Mouse (Mus musculus): ENCODE measurements at regions not wholly inside any gene's neighbourhood (a gene's known extent, or its start where the extent isn't known, plus 50 kb on each side); places are given as distances from the start of the nearest gene placed in this dataset.

DNA sequence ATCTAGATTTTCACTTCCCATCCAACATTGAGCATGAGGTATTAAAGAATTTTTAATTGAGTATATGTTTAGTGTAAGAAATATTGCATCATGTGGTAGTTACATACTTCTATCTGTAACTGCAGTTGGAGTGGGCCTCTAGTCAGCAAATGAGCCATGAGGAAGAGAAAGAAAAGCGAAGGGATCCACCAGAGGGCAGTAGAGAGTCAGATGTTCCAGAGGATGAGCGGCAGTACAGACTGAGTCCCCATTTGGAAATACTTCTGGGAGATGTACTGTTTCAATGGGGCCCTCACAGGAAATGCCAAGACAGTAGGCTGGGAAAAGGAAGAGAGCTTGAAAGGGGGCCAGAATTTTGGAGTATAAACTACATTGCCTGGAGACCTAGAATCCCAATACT, 221.2 kb downstream of the Myh15 start:
- DNase-seq (ENCODE audit: low spot score): peak; percentile 12

DNA sequence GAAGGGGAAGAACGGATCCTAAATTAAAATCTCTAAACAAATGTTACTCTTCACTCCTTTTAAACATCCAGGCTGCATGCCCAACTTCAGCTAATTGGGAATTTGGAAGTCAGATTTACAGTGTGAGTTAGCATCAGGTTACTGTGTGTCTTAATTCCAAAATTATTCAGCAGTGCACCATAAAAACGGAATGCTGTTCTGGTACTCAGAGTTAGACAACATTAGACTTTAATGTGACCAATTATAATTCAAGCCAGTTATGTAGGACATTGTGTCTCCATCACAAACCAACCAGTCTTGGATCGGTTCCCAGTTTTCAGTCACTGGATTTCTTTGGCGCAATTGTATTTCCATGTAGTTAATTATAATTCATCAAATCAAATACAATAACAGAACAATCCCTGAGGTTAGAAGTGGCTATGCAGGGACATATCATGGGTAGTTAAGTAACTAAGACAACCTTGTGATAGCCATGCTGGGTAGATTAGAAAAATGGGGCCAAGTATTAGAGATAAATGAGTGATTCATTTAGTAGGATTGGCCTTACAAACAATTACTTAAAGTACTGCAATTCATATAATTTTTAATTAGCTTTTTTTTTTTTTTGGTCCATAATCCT, 230.9 kb downstream of the Myh15 start:
- no peak for DNase-seq (ENCODE audit: low spot score)

DNA sequence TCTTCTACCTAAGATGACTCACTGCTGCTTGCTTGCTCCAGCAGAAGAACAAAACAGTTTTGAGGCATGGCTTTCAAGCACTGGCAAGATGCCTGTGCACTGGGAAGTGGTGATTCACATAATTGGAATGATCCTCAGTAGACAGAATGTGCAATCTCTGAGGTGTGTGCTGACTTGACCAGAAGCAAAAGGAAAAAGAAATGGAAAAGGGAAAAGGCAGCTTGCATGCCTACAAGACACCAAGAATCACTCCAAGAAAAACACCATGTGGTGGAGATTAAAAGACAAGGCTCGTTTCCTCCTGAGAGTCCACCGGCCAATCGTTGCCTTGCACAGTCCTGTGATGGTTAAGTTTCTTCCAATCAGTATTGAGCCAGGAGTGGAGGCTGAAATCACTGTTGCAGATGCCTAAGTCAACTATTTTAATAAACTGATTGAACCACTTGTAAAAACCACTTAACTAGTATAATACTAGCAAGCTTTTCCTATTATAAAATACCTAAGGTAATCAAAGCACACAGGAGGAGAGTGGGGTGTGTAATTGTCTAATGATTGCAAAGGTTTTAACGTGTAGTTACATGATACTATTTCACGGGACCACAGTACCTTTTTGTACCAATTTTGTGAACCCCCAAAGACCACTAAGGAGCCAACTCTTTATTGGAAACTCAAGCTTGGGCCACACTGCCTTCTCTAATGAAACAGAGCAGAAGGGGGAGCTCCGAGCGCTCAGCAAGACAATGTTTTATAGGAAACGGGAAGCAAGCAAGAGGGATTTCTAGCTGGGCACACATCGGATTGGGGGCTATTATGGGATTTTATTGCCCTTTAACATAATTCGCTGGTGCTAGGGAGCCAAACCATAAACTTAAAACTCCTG, 232.2 kb downstream of the Myh15 start:
- peak; percentile 12 for DNase-seq (ENCODE audit: low spot score)

DNA sequence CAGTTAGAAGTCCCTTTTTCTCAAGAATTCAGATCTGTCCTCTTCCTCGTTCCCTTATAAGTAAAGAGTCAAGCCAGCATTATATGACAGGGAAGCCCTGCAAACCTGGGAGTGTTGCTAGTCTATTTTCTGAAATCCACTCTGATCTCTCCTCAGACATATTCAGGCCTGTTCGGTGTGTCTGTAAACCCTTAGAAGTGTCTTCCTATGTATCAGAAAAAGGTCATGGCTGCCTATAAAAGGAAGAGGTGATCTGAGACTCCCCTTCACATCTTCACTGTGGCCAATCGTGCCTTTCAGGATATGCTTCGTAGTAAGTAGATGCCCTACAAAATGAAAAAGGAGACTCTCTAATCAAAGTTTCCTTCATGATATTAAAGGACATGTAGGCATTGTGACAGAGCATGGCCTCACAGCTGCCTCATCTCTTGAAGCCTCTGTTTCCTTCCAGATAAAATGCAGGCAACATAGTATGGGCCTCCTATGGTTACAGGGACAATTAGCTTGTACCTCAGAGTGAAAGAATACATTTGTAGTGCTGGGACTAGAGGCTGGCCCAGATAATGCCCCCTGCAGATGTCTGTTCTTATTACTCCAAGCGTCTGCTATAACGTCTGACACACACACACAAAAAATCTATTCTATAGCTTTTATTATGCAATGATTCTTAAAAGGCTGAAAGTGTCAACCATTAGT, 246.5 kb downstream of the Myh15 start:
- DNase-seq (ENCODE audit: low spot score): no peak

DNA sequence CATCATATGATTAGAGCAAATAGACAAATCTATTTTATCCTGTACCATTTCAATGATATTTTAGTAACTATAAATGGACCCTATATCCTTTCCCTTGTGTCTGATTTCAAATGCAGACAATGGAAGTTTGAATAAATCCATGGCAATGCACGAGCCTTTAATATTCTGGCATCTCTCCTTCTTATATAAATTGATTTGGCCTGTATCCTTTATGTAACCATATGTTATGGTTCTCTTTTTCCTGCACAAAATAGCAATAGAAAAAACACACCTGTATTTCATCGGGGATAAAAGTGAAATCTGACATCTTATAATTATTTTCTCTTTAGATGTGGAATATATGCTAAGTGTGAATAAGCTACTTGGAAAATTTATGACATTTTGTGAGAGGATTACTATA, 247.1 kb downstream of the Myh15 start:
- no peak for DNase-seq (ENCODE audit: low spot score)

DNA sequence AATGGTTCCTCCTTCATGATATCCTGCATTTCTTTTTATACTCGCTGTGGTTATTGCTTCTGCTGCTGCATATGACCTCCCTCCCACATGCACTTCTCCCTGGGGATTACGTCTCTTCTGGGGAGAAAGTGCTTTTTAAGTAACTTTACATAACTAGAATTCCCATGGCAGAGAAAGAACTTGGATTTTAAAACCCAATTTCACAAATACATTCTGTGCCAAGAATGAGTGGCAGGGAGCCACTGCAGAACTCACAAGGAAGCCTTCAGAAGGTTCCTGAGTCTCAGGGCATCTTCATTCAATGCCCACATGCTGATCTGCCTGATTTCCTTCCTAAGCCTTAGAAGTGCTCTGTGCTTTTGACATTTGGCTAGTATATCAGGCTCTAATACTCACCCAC, 259.8 kb downstream of the Myh15 start:
- no peak for DNase-seq (ENCODE audit: low spot score)

DNA sequence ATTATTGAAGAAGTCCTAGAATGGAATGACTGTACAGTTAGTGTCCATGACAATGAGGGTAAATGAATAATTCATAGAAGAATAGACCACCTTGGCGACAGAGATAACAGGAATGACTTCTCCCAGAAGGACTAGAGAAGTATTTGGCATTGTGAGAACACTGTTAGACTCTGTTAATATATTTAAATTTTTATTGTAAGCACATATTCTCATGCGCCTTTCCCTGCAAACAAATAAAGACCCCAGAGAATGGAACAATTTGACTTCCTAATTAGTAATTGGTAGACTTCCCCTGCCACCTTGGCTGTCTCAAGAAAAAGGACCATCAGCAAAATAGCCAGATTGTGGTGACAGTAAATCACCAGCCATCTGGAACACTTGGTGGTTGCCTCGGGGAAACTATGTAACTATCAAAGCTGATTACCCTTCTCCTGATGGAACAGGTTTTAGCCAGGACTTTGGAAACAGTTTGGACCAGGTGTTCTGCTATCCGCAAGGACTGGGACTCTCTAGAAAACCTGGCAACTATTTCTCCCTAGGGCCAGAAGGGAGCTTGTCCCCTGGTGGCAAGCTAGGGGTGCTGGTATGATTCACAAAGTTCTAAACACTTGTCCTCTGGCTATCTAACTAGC, 261.9 kb downstream of the Myh15 start:
- no peak for DNase-seq (ENCODE audit: low spot score)

DNA sequence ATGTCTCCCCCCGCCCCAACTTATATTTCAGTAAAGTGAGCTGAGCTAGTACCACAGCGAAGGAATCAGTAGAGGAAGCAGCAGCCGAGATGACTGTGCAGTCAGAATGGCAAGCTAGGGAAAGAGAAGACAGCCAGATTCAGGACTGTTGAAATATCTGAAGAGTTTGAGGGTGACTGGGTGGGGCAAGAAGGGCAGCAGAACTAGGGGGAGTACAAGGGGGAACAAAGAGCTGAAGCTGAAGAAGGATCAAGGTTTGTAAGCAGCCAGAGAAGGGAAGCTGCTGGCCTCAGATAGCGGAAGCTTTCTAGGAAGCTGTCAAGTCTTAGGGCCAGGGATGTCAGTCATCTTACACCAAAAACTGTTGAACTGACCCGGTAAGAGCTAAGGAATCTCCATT, 262.5 kb downstream of the Myh15 start:
- DNase-seq (ENCODE audit: low spot score): no peak

DNA sequence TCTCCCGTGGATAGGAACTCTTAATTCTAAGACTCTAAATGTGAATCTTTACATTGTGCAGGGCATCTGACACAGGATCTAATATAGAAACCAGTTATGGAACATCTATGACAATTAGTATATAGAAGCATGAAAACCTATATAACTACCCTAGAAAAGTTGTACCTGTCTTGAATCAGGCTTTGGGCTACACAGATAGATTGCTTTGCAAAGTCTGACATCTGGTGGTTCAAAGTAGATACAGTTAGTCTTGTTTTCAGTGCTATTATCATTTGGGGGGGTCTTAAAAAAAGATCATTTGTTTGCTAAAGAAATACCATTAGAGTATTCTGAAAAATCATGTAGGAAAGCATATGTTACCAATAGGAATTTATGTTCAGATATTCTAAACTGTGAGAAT, 264.7 kb downstream of the Myh15 start:
- DNase-seq (ENCODE audit: low spot score): no peak

DNA sequence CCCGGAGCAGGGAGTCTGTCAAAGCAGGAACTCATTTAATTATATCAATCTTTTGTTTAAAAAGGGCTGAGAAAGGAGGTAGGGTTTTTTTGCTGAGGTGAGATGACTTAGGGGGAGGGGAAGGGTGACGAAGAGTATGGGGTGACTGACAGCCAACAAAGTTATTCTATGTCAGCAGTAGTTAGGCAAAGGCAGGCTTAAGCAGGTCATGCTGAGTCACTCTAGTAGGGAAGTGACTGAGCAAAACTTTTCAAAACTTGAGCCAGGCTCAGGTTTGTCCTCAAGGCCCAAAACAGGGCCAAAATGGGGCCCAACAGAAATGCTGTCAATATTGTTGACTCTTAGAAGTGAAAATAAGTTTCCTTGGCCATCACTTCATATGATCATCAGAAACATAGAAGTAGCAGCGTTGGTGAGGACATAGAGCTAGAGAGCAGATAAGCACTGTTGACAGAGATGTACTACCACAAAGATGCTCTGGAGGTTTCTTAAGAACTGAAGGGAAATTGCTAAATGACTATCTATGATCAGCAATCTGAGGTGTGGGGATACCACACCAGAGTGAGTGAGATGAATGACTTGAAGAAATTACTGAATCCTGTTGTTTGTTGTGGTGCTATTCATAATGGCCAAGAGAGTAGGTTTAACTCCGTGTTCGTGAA, 273.6 kb downstream of the Myh15 start:
- DNase-seq (ENCODE audit: low spot score): no peak

DNA sequence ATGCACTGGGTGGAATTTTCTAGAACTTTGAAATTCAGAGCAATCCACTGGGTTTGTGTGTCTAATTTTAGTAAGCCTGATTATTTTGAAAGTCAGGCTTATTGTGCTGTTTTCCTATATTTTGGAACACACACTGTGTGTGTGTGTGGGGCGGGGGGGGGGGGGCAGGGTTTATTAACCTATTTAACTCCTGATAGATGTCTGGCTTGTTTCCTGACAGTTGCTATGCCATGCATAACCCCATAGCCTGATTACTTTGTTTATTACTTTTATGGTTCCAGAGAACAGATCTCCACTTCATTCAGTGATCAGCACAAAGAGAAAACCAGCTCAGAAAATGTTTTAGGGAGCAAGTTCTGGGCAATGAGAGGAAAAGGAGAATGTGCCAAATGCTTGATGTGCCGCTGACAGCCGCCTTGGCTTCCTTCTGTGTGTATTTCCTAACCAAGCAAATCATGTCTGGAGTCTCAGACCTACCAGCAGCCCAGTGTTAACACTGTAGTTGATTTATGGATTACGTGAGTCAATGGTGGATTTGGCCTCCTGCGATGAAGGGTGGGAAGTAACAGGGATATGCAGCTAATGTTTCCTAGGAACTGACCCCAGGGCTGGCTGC, 274.9 kb downstream of the Myh15 start:
- DNase-seq (ENCODE audit: low spot score): no peak

DNA sequence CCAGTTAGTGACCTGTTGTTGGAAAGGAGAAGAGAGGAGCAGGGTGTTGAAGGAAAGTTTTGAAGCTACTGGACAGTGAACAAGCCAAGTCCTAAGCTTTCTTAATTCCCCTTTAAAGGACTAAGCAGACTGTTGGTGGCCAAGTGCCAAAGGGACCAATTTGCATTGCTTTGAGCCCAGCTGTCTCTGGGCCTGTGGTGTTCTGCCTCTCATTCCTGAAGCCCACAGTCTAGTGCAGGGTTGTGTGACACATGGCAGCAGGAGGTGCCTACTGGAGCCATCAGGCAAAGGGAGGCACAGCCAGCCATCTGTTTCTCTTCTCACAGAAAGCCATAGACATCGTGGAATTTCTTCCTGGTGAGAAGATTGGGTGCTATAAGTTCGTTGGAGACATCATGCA, 278.6 kb downstream of the Myh15 start:
- no peak for DNase-seq (ENCODE audit: low spot score)

DNA sequence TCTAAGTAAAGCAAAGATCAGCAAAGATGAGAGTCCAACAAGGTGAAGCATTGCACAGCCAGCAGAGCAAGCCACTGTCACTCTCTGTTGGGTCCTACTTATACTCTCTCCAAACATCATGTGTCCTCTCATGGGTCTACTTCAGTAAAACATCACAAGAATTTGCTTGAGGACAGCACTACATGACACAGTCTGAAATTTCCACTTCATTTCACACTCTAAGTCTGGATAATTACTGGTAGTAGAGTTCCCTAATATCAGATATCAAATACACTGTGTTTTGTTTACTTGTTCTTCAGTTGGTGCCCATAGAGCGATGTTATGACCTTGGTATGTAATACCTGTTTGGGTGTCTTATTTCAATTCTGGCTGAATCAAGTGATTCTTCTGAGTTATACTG, 280.7 kb downstream of the Myh15 start:
- DNase-seq (ENCODE audit: low spot score): no peak

DNA sequence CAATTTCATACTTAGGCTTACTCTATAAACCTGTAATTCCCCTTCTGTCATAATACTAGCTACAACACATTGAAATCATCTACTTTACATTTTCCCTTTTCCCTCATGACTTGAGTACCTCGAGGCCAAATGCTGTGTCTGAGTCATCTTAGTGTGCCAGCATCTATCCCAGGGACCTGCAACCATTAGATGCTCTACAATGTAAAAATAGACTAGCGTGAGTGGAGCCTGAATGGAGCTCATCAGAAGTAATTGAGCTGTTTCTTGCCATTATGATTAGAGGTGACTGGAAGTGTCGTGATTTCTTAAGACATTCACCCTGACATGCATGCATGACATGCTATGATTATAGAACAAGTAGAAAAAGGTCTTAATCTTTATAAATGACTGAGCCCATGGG, 301.1 kb downstream of the Myh15 start:
- no peak for DNase-seq (ENCODE audit: low spot score)

DNA sequence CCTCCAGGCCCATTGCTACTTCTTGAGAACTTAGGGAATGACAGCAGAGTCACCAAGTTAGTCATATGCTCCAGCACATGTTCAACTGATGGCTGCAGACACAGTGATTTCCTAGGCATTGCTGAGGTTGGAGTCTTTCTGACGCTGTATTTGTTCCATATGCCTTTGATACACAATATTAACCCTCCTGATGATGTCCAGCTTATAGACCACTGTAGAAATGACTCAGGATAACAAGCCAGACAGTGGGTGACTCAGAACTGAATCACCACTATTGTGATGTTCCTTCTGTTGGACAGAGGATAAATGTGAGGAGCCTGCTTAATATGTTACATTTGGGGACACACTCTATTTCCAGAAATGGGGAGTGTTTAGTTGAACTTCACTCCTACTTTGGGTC, 304.4 kb downstream of the Myh15 start:
- no peak for DNase-seq (ENCODE audit: low spot score)

DNA sequence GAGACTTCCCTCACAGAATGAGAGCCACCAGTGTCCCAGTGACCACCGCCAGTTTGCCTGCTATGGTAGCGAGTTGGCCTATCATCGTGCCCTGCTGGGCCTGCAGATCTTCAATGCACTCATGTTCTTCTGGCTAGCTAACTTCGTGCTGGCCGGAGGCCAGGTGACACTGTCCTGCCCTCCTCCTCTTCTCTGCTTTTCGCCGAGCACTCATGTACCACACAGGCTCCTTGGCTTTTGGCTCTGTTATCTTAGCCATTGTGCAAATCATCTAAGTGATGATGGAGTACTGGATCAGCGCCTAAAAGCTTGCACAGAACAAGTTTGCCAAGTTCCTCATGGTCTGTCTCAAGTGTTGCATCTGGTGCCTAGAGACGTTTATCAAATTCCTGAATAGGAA, 312.2 kb downstream of the Myh15 start:
- peak; percentile 5 for DNase-seq (ENCODE audit: low spot score)

DNA sequence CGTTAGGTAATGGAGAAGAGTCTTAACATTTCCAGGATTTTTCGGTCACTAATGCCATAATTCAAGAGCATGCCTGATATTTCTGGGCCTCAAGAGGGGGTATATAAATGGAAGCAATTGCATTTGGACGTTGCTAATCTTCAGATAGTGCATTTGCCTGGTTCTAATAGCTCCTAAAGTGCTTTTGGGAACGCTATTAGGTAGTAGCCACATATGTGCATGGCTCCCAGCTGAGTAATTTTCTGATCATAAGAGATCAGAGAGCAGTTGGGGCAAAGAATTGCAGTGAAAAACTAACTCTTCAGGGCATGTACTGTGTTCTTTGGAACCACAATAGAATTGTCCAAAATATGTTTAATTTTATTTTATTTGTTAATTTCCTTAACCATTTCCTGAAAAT, 317.8 kb downstream of the Myh15 start:
- no peak for DNase-seq (ENCODE audit: low spot score)

DNA sequence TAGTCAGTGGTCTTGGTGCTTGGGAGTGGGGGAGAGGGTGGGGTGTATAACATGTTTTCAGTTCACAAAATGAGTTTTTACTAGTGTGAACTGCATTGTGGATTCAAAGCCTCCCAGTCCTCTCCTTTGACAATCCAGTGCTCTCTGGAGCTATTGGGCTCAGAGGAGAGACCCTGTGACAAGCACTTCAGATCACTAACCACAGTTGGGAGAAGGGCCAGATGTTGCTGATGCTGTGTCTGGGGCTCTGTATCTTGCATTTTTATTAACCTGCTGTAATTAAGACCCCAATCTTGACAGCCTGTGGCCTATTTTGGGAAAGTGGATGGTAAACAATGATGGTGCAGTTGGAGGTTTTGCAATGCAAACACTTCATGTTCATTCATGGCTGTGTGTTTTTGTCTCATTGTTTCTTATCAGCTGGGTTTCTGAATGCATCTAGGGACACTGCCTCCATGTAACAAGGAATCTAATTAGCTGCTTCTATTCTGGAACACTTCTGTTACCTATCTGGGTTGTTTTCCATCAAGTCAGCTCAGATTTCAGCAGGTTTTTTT, 320.0 kb upstream of the Ift57 start:
- no peak for DNase-seq (ENCODE audit: low spot score)

DNA sequence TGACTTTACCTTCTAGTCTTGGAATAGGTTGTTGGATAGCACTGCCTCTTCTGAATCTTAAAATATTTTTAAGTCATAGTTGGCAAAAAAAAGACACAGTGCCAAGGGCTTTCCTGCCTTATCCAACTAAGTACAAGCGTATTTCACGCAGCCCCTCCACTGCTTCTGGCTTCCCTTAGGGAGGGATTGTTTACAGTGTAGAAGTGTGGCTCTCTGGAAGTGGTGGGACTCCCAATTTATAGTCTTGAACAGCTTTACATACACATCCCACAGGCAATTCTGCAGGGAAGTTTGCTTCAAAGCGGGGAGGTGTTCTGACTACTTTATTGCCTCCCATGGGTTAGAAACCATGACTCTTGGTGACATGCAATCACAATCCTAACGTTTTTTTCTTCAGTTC, 310.9 kb upstream of the Ift57 start:
- no peak for DNase-seq (ENCODE audit: low spot score)

DNA sequence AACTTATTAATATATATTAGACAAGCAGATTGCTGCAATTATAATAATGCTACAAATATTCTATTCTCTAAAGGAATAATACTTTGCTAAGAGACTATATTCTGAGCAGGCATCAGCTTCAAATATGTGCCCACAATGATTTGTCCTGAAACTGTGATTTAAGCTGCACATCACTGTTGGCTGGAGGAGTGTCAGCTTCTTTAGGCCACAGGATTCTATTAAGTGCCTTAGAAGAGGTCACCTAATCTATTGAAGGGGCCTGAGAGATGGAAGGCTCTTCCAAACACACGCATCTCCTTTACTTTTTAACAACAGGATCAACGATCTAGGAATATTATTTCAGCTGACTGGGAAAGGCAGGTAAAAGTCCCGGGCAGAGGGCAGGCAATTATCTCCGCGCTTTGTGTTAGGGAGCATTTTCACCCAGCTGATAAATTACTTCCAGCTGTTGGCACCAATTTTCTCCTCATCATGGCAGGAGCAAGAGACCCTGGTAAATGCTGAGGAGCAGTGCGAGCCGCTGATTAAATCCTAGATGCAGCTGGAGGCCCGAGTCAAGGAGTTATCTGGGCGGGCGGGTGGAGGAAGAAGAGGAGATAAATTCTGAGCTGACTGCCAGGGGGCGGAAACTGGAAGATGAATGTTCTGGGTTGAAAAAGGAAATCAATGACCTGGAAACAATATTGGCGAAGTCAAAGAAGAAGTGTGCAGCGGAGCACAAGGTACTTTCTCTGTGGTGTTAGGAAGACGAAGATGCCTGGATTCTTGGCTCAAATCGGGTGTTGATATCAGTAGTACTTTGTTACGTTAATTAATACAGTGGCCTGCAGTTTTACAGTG, 290.9 kb upstream of the Ift57 start:
- no peak for DNase-seq (ENCODE audit: low spot score)

DNA sequence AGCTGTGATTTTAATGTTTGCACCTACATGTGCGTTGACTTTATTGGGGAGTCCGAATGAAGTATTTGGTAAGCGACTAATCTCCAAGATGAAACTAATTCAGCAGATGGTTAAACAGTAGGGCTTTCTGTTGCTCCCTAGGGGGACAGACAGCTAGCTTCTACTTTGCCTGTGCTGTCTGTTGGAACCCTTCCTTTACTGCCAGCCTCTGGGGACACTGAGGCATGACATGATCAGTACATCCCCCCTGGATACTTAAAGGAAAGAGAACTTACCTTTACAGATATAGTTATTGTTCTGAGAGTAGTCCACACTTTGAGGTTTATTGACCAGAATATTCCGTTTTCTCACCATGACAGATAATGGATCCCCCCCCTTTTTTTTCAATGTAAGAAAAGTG, 289.8 kb upstream of the Ift57 start:
- DNase-seq (ENCODE audit: low spot score): no peak

Measured in testis, postnatal 14 days (tissue).